Mouse (Mus musculus) thymus, adult 2 months (tissue): ENCODE data around the gene Chn2. TPM values are rescaled to one million over a fixed set of nuclear protein-coding genes. Genes with fewer than 3 reads are reported as not detected.

Source experiments
- DNase-seq: peaks from one replicate; pipeline ENCODE4 v3.0.0; 2021
- H3K27ac ChIP-seq: fragments of 200-500 bp; 2 replicates; pipeline ENCODE4 v1.5.1; 2012; ENCODE audit warnings: low read length, control low read depth; ENCODE audit not compliant: control insufficient read depth, insufficient read depth
- H3K27me3 ChIP-seq: fragments of 200-500 bp; 2 replicates; pipeline ENCODE4 v1.6.1; 2012; ENCODE audit warnings: mild to moderate bottlenecking, low read length, moderate library complexity, mixed read lengths; ENCODE audit not compliant: control insufficient read depth, insufficient read depth
- H3K36me3 ChIP-seq: fragments of 200-500 bp; 2 replicates; pipeline ENCODE4 v1.6.1; 2012; ENCODE audit warnings: mild to moderate bottlenecking, low read length, moderate library complexity; ENCODE audit not compliant: control insufficient read depth, insufficient read depth
- H3K4me1 ChIP-seq: fragments of 200-500 bp; replicated peaks from 2 replicates; pipeline ENCODE4 v1.6.1; 2012; ENCODE audit warnings: low read length; ENCODE audit not compliant: control insufficient read depth, insufficient read depth
- H3K4me3 ChIP-seq: fragments of 200-500 bp; 2 replicates; pipeline ENCODE4 v1.5.1; 2012; ENCODE audit warnings: mild to moderate bottlenecking, low read length, control low read depth, moderate library complexity; ENCODE audit not compliant: control insufficient read depth, insufficient read depth
- CTCF ChIP-seq: fragments of 200-500 bp; IDR thresholded peaks from 2 replicates; pipeline ENCODE4 v1.5.1; 2012; ENCODE audit warnings: mild to moderate bottlenecking, control low read depth, low read length, moderate library complexity, borderline replicate concordance; ENCODE audit not compliant: control insufficient read depth, poor library complexity, insufficient read depth; ENCODE audit errors: extremely low read depth
- POLR2A ChIP-seq: fragments of 200-500 bp; IDR thresholded peaks from 2 replicates; pipeline ENCODE4 v1.6.1; 2012; ENCODE audit warnings: mild to moderate bottlenecking, low read length, control low read depth, moderate library complexity; ENCODE audit not compliant: control insufficient read depth, poor library complexity, insufficient read depth; ENCODE audit errors: extremely low read depth
- WGBS: fragments of 180-500 bp; shearing (Covaris S2); methylation state at CpG from one replicate; pipeline ENCODE4 v1.1.7; 2018; 5-methylcytosine and 5-hydroxymethylcytosine counted together
- polyA plus RNA-seq: library from polyadenylated mRNA; depleted of rRNA; stranded (reverse); fragments of >200 nt; gene quantifications from 2 replicates; pipeline ENCODE4 v1.2.3, GENCODE M21; 2012

Chn2 gene
- polyA plus RNA-seq, 1 experiment = 7.6 TPM

- H3K27ac ChIP-seq = no peak overlapping the region
- H3K4me3 ChIP-seq = no peak overlapping the region
- DNase-seq = no peak
- no peaks in the 10 kb centered on the region for H3K27me3 ChIP-seq
- H3K4me1 ChIP-seq = peaks cover 7% of the 10 kb centered on the region
- no peaks in the 10 kb centered on the region for H3K36me3 ChIP-seq
- TF ChIP-seq CTCF (no peak), POLR2A (no peak)
- WGBS = 81% methylated on average over 3 of the region's 3 CpGs
Observed at GRCm38 (mm10) chr6:54092920-54093319, 53.6 kb downstream of the Chn2 start.

- peaks cover 7% of the 10 kb centered on the region for H3K4me1 ChIP-seq
- WGBS = 85% methylated on average over 6 of the region's 6 CpGs
- TF ChIP-seq CTCF = no peak
- no peak for TF ChIP-seq POLR2A
- H3K27ac ChIP-seq = no peak overlapping the region
- H3K27me3 ChIP-seq = no peaks in the 10 kb centered on the region
- DNase-seq = no peak
- no peaks in the 10 kb centered on the region for H3K36me3 ChIP-seq
- no peak overlapping the region for H3K4me3 ChIP-seq
Observed at GRCm38 (mm10) chr6:54096147-54096761, 56.9 kb downstream of the Chn2 start.

- H3K27me3 ChIP-seq = no peaks in the 10 kb centered on the region
- DNase-seq = no peak
- 90% methylated on average over 7 of the region's 7 CpGs for WGBS
- peaks cover 7% of the 10 kb centered on the region for H3K4me1 ChIP-seq
- no peak overlapping the region for H3K4me3 ChIP-seq
- no peak overlapping the region for H3K27ac ChIP-seq
- no peaks in the 10 kb centered on the region for H3K36me3 ChIP-seq
- TF ChIP-seq POLR2A = no peak
- TF ChIP-seq CTCF = no peak
Observed at GRCm38 (mm10) chr6:54096836-54097235, 57.5 kb downstream of the Chn2 start.

- WGBS = 97% methylated on average over 6 of the region's 6 CpGs
- Histone ChIP-seq H3K36me3 (no peaks in the 10 kb centered on the region), H3K4me3 (no peak overlapping the region), H3K4me1 (peaks cover 7% of the 10 kb centered on the region), H3K27ac (no peak overlapping the region), H3K27me3 (no peaks in the 10 kb centered on the region)
- no peak for TF ChIP-seq POLR2A
- TF ChIP-seq CTCF = no peak
- no peak for DNase-seq
Observed at GRCm38 (mm10) chr6:54098339-54098738, 59.0 kb downstream of the Chn2 start.

- Histone ChIP-seq H3K36me3 (no peaks in the 10 kb centered on the region), H3K27ac (no peak overlapping the region), H3K4me3 (no peak overlapping the region), H3K27me3 (no peaks in the 10 kb centered on the region), H3K4me1 (peaks cover 7% of the 10 kb centered on the region)
- TF ChIP-seq POLR2A = no peak
- TF ChIP-seq CTCF = no peak
- no peak for DNase-seq
- 92% methylated on average over 6 of the region's 6 CpGs for WGBS
Observed at GRCm38 (mm10) chr6:54099659-54100058, 60.3 kb downstream of the Chn2 start.

GRCm38 (mm10) chr6:54102210-54102609, 62.9 kb downstream of the Chn2 start:
- TF ChIP-seq CTCF = no peak
- TF ChIP-seq POLR2A = no peak
- 92% methylated on average over 4 of the region's 4 CpGs for WGBS
- Histone ChIP-seq H3K27ac (no peak overlapping the region), H3K4me3 (no peak overlapping the region), H3K36me3 (no peaks in the 10 kb centered on the region), H3K27me3 (no peaks in the 10 kb centered on the region), H3K4me1 (peaks cover 1% of the 10 kb centered on the region)
- no peak for DNase-seq

- Histone ChIP-seq H3K27ac (no peak overlapping the region), H3K4me1 (no peaks in the 10 kb centered on the region), H3K36me3 (no peaks in the 10 kb centered on the region), H3K4me3 (no peak overlapping the region), H3K27me3 (no peaks in the 10 kb centered on the region)
- WGBS = 93% methylated on average over 9 of the region's 9 CpGs
- no peak for DNase-seq
- TF ChIP-seq CTCF (no peak), POLR2A (no peak)
Observed at GRCm38 (mm10) chr6:54103276-54103975, 64.1 kb downstream of the Chn2 start.
